Mouse (Mus musculus): ENCODE measurements around the gene Tsga8. TPM values are rescaled to one million over a fixed set of nuclear protein-coding genes. Genes with fewer than 3 reads are reported as not detected.

The Tsga8 gene
- not detected in 2 replicates for polyA plus RNA-seq (2012; ENCODE audit: insufficient read depth, insufficient read length, missing spikeins)

DNA sequence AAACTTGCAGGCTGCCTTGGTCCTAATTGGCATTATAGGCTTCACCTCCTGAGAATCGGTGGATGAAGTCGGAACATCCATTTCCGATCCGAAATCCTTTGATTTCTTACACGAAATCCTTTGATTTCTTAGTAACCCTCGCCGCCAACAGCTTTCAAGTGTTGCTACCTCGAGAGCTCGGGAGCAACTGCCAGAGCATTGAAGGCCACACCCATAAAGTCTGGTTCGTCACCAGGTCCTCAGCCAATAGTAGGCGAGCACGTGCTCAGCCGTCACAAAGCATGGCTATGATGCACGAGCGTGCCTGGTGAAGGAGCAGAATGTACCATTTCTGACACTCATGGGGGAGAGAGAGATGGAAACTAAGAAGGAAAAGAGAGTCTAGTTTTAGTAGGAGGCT is at the start of gene Tsga8:
TSS of gene Tsga8 (minus strand) at position 327 of the 400 bp plus-strand sequence.
- TF ChIP-seq POLR2A (IDR thresholded peaks at IDR 0.05; ENCODE audit: borderline replicate concordance, low read depth, low read length) (no peak), CTCF (IDR thresholded peaks at IDR 0.05; ENCODE audit: low read depth, low read length) (no peak)
- Histone ChIP-seq H3K4me1 (ENCODE audit: control insufficient read depth, insufficient read depth, low read length) (no peaks in the 10 kb centered on the region), H3K27ac (ENCODE audit: insufficient read depth, low read depth, low read length) (no peak within 1 kb of the TSS), H3K4me3 (ENCODE audit: insufficient read depth, low read length) (no peak within 1 kb of the TSS)
